Mouse (Mus musculus): ENCODE results near the gene Itpa.

Gene Itpa

GRCm38 (mm10) chr2:130656536-130656935 lies 10.9 kb upstream of the Itpa start:
- DNase-seq (ENCODE audit: low spot score), result no peak

GRCm38 (mm10) chr2:130657541-130657940 lies 9.9 kb upstream of the Itpa start:
- no peak for DNase-seq (ENCODE audit: low spot score)

GRCm38 (mm10) chr2:130658530-130658929 lies 8.9 kb upstream of the Itpa start:
- DNase-seq (ENCODE audit: low spot score), result no peak

- no peak for DNase-seq (ENCODE audit: low spot score)
Measured at GRCm38 (mm10) chr2:130663342-130663741, 4.1 kb upstream of the Itpa start.

GRCm38 (mm10) chr2:130664102-130664701 lies 3.2 kb upstream of the Itpa start, which contains the start of gene Ddrgk1:
Gene Ddrgk1 (minus strand): TSS chr2:130664659.
- DNase-seq (ENCODE audit: low spot score), result peak; percentile 89

GRCm38 (mm10) chr2:130677211-130677610 lies 9.8 kb downstream of the Itpa start:
- DNase-seq (ENCODE audit: low spot score), result no peak

GRCm38 (mm10) chr2:130679154-130679553 lies 11.7 kb downstream of the Itpa start:
- DNase-seq (ENCODE audit: low spot score), result no peak

GRCm38 (mm10) chr2:130679899-130680298 lies 12.5 kb downstream of the Itpa start:
- DNase-seq (ENCODE audit: low spot score), result no peak

GRCm38 (mm10) chr2:130681531-130681930 lies 14.1 kb downstream of the Itpa start:
- no peak for DNase-seq (ENCODE audit: low spot score)

GRCm38 (mm10) chr2:130685426-130685825 lies 18.0 kb downstream of the Itpa start:
- no peak for DNase-seq (ENCODE audit: low spot score)

- no peak for DNase-seq (ENCODE audit: low spot score)
Measured at GRCm38 (mm10) chr2:130689011-130689410, 21.6 kb downstream of the Itpa start.

- DNase-seq (ENCODE audit: low spot score), result no peak
Measured at GRCm38 (mm10) chr2:130693563-130693962, 26.2 kb downstream of the Itpa start.

- DNase-seq (ENCODE audit: low spot score), result no peak
Measured at GRCm38 (mm10) chr2:130696700-130697152, 29.3 kb downstream of the Itpa start.

GRCm38 (mm10) chr2:130697153-130697810 lies 29.9 kb downstream of the Itpa start, which contains the start of gene Slc4a11:
Gene Slc4a11 (minus strand): TSS chr2:130697519.
- peak; percentile 51 for DNase-seq (ENCODE audit: low spot score)

- DNase-seq (ENCODE audit: low spot score), result no peak
Measured at GRCm38 (mm10) chr2:130697821-130698266, 30.4 kb downstream of the Itpa start.

GRCm38 (mm10) chr2:130704040-130705001 lies 36.9 kb downstream of the Itpa start:
- no peak for DNase-seq (ENCODE audit: low spot score)

GRCm38 (mm10) chr2:130705178-130705577 lies 37.8 kb downstream of the Itpa start:
- DNase-seq (ENCODE audit: low spot score), result no peak

- no peak for DNase-seq (ENCODE audit: low spot score)
Measured at GRCm38 (mm10) chr2:130706602-130707001, 39.2 kb downstream of the Itpa start.

GRCm38 (mm10) chr2:130707057-130707456 lies 39.6 kb downstream of the Itpa start:
- DNase-seq (ENCODE audit: low spot score), result no peak

- no peak for DNase-seq (ENCODE audit: low spot score)
Measured at GRCm38 (mm10) chr2:130717951-130718350, 50.5 kb downstream of the Itpa start.

- DNase-seq (ENCODE audit: low spot score), result no peak
Measured at GRCm38 (mm10) chr2:130724369-130724768, 57.0 kb downstream of the Itpa start.

GRCm38 (mm10) chr2:130727752-130728151 lies 60.3 kb downstream of the Itpa start:
- DNase-seq (ENCODE audit: low spot score), result no peak
